Mouse (Mus musculus): ENCODE results near the gene Mical1. TPM values are rescaled to one million over a fixed set of nuclear protein-coding genes. Genes with fewer than 3 reads are reported as not detected.

Gene Mical1
- 15.6 and 43.6 TPM in 2 replicates for total RNA-seq (2017)

DNA sequence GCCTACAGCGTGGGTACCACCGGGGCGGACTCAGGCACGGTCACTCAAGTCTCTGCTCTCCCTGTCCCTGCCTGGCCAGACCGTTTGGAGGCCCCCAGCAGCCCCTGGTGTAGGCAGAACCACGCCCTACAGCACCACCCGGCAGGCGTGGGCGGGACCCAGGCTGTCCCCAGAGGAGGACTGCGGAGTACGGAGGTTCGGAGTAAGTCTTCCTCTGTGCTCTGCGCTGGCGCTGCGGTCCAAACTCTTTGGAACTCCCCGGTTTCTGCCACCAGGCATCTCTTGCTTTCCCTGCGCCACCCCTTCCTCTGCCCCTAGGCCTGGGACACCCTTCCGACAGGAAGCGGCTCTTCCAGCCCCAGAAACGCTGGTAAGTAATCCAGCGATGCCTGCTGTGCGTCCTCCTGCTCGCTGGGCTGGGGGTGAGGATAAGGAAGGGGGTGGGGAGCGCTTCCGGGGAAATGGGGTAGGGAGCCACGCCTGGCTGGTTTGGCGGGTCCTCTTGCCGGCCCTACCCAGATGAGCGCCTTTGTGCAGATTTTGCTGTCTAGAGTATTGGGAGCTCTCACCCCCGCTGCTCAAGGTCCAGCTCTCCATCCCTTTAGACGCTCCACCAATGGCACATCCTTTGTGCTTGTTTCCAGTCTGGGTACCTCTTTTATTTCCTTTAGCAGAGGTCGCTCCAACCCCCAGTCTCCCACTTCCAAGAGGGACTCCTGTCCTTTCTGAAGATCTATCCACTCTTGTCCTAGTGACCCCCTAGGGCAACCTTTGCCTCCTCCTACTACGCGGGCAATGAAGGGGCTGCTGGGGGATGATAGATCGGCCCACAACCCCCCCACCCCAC, at the start of gene Mical1:
Gene Mical1, plus strand, starts transcription at position 144 of the 847 bp plus-strand sequence.
- ATAC-seq (replicated peaks in 1 of 2; ENCODE audit: insufficient read depth in 1 of 2, low FRiP score in 2 of 2, low TSS enrichment in 1 of 2, low read depth in 1 of 2, poor library complexity in 2 of 2, severe bottlenecking in 2 of 2): peak; percentile 30 to 36; a peak in 3 of 4 replicates

DNA sequence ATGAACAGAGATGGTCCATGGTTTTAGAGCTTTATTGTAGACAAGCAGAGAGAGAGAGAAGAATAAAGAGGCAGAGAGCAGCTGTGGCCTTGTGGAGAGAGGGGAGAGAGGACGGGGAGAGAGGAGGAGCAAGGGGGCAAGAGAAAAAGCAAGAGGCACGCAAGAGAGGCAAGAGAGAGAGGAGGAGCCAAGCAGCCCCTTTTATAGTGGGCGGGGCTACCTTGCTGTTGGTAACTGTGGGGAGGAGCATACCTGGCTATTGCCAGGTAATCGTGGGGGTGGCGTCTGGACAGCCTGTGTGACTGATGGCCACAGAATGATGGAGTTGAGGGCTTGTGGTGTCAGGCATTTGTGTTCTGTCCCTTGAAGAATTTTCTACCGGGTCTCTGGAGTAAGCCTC, 49.7 kb upstream of the Mical1 start:
- no peak for ATAC-seq (replicated peaks in 1 of 2; ENCODE audit: insufficient read depth in 1 of 2, low FRiP score in 2 of 2, low TSS enrichment in 1 of 2, low read depth in 1 of 2, poor library complexity in 2 of 2, severe bottlenecking in 2 of 2)

DNA sequence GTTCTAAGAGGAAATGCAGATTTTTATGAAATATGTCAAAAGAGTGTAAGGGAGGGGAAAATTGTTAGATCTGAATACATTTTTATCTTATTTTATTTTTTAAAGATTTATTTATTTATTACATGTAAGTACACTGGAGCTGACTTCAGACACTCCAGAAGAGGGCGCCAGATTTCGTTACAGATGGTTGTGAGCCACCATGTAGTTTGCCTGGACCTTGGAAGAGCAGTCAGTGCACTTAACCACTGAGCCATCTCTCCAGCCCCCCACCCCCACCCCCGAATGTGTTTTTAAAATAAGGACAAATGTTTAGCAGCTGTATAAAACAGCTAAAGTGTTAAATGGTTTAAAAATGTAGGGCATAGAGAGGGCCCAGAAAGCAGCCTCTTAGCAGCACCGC, 41.5 kb upstream of the Mical1 start:
- ATAC-seq (replicated peaks in 1 of 2; ENCODE audit: insufficient read depth in 1 of 2, low FRiP score in 2 of 2, low TSS enrichment in 1 of 2, low read depth in 1 of 2, poor library complexity in 2 of 2, severe bottlenecking in 2 of 2): no peak

DNA sequence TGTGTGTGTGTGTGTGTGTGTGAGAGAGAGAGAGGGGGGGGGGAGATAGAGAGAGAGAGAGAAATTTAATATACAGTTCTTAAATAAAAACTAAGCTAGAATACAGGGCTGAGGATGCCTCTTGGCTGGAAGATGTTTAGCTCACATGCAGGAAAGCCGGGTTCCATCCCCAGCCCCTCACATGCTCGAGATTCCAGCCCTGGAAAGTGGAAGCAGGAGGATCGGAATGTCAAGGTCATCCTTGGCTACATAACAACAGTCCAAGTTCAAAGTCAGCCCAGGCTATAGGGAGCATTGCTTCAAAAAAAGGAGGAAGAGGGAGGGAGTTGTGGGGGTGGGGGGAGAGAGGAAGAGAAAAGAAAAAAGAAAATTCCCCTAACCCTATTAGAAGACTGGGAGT, 41.0 kb upstream of the Mical1 start:
- no peak for ATAC-seq (replicated peaks in 1 of 2; ENCODE audit: insufficient read depth in 1 of 2, low FRiP score in 2 of 2, low TSS enrichment in 1 of 2, low read depth in 1 of 2, poor library complexity in 2 of 2, severe bottlenecking in 2 of 2)

DNA sequence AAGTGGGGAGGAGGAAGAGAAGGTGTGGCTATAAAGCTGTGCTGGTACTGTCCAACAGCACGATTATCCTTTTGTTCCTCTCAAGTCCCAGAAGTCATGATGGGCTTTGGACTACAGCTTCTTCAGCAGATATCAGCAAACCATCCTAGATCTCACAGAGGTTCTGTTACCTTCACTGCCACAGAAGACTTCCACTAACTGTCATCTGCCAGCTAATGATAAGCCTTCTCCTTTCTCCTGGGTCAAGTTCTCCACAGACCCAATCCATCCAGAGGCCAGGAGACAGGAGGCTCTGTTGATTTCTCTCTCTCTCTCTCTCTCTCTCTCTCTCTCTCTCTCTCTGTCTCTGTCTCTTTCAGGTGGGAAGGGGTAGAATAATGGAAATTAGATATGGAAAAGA, 27.9 kb upstream of the Mical1 start:
- ATAC-seq (replicated peaks in 1 of 2; ENCODE audit: insufficient read depth in 1 of 2, low FRiP score in 2 of 2, low TSS enrichment in 1 of 2, low read depth in 1 of 2, poor library complexity in 2 of 2, severe bottlenecking in 2 of 2): no peak

DNA sequence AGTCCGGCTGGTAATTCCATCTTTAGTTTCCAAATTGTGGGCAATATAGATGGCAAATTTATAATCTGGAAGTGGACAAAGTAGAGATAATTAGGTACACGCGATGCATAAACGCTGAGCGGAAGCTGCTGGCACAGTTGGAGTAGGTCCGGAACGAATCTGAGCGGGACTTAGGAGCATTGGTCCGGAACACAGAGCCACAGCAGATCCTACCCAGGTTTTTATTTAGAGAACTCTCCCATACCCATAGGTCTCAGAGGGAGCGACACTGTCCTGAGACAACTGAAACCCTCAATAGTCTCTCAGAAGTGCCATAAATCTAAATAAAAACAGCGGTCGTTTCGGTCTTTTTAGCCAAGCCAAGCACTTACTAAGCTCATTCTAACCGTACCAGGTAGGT, 26.4 kb upstream of the Mical1 start:
- peak; percentile 23 to 33; a peak in 2 of 4 replicates for ATAC-seq (replicated peaks in 1 of 2; ENCODE audit: insufficient read depth in 1 of 2, low FRiP score in 2 of 2, low TSS enrichment in 1 of 2, low read depth in 1 of 2, poor library complexity in 2 of 2, severe bottlenecking in 2 of 2)

DNA sequence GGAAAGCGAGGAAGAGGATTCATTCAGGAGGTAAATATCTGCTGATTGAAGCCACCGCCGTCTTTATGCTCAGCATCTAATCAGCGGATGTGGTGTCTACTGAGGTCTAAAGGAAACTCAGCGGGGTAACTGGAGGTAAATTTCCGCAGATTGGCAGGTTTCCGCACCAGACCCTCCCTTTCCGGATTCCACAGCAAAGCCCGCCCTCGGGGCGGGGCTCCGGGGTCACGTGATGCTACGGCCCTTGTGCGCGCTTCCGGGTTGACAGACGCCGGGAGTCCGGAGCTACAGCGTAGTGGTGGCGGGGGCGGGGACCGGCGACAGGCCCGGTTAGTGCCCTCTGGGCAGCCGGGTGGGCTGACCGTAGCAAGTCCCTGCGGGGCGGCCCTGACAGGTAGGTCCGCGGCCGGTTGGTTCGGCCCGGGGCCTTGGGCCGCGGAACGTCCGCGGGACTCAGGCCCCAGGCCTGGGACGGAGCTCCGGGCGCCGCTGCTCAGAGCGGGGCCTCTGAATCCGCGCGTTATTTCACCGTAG, 25.9 kb upstream of the Mical1 start, which contains the start of gene Zbtb24:
Gene Zbtb24, plus strand, starts transcription at position 247 of the 534 bp plus-strand sequence.
- peak; percentile 87 to 97 for ATAC-seq (replicated peaks in 1 of 2; ENCODE audit: insufficient read depth in 1 of 2, low FRiP score in 2 of 2, low TSS enrichment in 1 of 2, low read depth in 1 of 2, poor library complexity in 2 of 2, severe bottlenecking in 2 of 2)

DNA sequence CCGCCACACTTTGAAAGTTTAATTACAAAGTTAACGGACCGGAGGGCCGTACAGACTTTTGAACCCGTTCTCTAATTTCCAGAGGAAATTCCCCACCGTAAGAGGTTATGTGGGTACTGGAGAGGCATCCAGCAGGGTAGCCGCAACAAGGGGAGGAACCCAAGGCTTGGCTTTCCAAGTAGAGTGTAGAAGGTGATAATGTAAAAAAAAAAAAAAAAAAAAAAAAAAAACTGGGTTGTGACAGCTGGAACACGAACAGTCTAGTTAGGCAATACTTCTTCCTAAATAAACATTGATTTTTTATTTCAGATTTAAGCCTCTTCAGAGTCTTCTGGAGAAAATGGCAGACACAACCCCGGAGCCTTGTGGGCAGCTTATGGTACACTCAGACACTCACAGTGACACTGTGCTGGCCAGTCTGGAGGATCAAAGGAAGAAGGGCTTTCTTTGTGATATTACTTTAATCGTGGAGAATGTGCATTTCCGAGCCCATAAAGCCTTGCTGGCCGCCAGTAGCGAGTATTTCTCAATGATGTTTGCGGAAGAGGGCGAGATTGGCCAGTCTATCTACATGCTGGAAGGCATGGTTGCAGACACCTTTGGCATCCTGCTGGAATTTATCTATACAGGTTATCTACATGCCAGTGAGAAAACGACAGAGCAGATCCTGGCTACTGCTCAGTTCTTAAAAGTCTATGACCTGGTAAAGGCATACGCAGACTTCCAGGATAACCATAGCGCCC, 25.2 kb upstream of the Mical1 start:
- ATAC-seq (replicated peaks in 1 of 2; ENCODE audit: insufficient read depth in 1 of 2, low FRiP score in 2 of 2, low TSS enrichment in 1 of 2, low read depth in 1 of 2, poor library complexity in 2 of 2, severe bottlenecking in 2 of 2): no peak

DNA sequence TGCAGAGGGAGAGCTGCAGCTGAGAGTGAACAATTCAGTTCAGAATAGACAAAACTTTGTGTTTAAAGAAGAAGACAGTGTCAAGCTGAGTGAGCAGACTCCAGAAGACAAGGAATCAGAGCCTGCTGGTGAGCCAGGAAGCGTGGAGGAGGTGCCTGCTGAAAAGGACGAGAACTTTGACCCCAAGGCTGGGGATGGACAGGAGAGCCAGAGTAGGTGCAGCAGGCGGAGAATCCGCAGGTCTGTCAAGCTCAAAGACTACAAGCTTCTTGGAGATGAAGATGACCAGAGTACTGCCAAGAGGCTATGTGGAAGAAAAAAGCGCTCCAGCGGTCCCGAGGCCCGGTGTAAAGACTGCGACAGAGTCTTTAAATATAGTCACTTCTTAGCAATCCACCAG, 24.5 kb upstream of the Mical1 start:
- no peak for ATAC-seq (replicated peaks in 1 of 2; ENCODE audit: insufficient read depth in 1 of 2, low FRiP score in 2 of 2, low TSS enrichment in 1 of 2, low read depth in 1 of 2, poor library complexity in 2 of 2, severe bottlenecking in 2 of 2)

DNA sequence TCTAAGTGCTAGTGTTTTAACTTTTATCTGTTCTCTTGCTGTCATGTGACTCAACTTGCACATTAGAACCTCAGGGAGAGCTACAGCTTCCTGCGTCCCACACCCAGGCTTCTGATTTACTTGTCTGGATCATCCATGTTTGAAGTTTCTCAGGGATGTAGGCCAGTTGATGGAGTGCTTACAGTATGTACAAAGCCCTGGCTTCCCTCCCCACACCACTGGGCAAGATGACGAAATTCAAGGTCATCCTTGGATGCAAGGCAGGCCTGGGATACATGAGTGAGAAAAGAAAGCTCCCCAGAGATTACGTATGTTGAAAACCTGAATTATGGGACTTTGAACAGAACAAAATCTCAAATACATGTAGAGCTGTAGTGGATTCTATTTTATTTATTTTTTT, 23.3 kb upstream of the Mical1 start:
- no peak for ATAC-seq (replicated peaks in 1 of 2; ENCODE audit: insufficient read depth in 1 of 2, low FRiP score in 2 of 2, low TSS enrichment in 1 of 2, low read depth in 1 of 2, poor library complexity in 2 of 2, severe bottlenecking in 2 of 2)

DNA sequence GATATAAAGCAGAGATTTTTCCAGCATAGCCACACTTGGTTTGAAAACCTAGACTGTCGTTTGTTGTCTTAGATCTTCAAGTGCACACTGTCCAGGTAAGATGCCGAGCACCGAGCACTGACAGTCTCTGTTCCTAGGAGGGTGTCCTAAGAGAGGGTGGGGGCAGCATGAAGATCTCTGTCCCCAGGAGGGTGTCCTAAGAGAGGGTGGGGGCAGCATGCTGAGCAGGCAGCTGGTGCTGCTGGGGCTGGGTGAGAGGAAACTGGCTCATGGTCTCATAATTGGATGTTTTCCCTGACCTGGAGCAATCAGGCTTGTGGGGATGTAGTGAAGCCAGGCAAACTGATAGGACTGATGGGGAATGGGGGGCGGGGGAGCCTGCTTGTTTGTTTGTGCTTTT, 16.1 kb upstream of the Mical1 start:
- ATAC-seq (replicated peaks in 1 of 2; ENCODE audit: insufficient read depth in 1 of 2, low FRiP score in 2 of 2, low TSS enrichment in 1 of 2, low read depth in 1 of 2, poor library complexity in 2 of 2, severe bottlenecking in 2 of 2): no peak

DNA sequence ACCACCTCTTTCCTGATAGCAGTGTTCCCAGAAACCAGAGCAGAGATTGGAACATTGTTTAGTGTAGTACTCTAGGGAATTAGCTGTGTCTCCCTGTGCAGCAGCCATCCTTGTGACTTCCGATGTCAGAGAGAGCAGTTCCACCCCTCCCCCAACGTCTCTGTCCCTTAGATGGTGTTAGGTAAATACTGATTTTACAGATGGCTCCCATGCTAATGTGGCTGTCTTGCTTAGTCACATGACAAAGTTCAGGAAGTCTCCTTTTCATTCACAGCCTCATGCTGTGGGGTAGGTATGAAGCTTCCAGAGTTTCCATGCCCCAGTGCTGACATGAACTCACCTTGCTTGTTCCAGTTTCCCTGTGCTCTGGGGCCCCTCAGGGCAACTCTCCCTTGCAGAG, 15.6 kb upstream of the Mical1 start:
- ATAC-seq (replicated peaks in 1 of 2; ENCODE audit: insufficient read depth in 1 of 2, low FRiP score in 2 of 2, low TSS enrichment in 1 of 2, low read depth in 1 of 2, poor library complexity in 2 of 2, severe bottlenecking in 2 of 2): no peak

DNA sequence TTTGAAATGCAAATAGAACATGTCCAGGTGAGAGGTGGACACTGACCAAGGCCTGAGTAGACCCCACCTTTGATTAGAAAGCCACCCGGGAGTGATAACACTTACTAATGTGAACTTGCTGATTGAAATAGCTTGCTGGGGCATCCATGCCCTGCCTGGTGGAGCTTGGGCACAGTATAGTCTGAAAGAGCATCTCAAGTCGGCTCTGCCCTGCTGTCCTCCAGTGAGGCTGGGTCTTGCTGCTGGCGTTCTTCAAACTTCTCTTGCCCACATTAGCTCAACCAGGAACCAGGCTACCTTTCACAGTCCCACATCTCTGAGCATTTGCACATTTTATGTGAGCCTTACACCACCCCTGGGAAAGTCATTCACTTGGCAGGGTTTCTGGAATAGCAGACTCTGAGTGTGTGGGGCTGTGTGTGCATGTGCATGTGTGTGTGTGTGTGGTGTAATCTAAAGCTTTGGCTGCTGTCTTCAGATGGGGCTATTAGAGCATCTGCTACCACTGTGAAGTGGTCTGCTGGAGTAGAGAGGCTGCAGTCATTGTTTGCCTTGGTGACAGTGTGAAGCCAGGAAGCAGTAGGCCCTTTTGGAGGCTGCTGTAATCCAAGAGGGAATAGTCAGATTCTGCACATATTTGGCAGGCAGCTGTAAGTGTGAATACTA, 14.9 kb upstream of the Mical1 start:
- ATAC-seq (replicated peaks in 1 of 2; ENCODE audit: insufficient read depth in 1 of 2, low FRiP score in 2 of 2, low TSS enrichment in 1 of 2, low read depth in 1 of 2, poor library complexity in 2 of 2, severe bottlenecking in 2 of 2): no peak

DNA sequence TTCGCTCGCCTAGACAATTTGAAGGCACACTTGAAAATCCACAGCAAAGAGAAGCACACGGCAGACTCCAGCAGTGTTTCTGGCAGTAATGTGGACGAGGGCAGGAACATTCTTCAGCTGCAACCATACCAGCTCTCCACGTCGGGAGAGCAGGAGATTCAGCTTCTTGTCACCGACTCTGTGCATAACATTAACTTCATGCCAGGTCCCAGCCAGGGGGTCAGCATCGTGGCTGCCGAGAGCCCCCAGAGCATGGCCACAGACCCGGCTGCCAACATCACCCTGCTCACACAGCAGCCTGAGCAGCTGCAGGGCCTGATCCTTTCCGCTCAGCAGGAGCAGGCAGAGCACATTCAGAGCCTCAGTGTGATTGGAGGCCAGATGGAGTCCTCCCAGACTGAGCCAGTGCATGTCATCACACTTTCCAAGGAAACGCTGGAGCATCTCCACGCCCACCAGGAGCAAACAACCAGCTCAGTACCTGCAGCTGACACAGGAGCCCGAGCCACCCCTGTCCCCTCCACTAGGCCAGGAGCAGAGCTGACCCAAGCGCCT, 11.6 kb upstream of the Mical1 start:
- ATAC-seq (replicated peaks in 1 of 2; ENCODE audit: insufficient read depth in 1 of 2, low FRiP score in 2 of 2, low TSS enrichment in 1 of 2, low read depth in 1 of 2, poor library complexity in 2 of 2, severe bottlenecking in 2 of 2): no peak

DNA sequence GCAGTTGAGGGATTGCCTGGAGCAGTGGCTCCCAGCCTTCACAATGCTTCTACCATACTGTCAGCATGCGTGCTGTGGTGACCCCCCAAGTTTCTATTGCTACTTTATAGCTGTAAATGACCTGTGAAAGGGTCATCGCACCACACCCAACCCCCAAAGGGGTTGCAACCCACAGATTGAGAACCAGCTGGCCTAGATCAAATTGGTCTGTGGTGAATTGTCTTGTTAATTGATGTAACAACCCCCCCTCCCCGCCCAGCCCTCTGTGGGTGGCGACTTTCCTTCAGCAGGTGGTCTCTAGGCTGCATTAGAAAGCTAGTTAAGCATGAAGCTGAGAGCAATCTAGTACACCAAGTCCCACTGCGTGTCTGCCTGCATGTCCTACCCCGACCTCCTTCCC, 8.8 kb upstream of the Mical1 start:
- no peak for ATAC-seq (replicated peaks in 1 of 2; ENCODE audit: insufficient read depth in 1 of 2, low FRiP score in 2 of 2, low TSS enrichment in 1 of 2, low read depth in 1 of 2, poor library complexity in 2 of 2, severe bottlenecking in 2 of 2)

DNA sequence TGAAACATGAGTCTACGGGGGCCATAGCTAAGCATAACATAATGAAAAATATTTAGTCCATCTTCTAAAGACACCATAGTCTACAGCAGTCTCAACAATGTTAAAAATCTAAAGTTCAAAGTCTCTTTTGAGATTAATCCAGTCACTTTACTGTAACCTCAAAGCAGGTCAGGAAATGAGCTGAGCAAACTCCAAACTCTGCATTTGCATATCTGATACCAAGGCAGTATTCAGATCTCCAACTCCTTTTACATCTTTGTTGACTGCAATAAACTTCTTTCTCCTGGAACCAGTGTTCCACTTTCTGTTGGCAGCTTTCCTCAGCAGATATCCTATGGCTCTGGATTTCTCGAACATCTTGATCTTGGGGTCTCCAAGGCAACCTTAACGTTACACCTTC, 5.4 kb upstream of the Mical1 start:
- no peak for ATAC-seq (replicated peaks in 1 of 2; ENCODE audit: insufficient read depth in 1 of 2, low FRiP score in 2 of 2, low TSS enrichment in 1 of 2, low read depth in 1 of 2, poor library complexity in 2 of 2, severe bottlenecking in 2 of 2)

DNA sequence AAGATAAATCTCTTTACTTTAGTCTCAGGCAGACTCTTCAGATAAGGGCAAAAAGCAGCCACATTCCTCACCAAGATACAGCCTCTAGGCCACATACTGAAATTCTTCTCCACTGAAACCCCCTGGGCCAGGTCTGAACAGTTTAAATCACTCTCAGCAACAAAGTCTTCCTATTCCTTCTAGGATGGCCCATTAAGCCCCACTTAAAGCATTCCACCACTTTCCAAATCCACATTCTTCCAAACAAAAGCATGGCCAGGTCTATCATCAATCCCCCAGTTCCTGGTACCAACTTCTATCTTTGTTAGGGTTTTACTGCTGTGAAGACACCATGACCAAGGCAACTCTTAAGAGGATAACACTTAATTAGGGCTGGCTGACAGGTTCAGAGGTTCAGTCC, 3.6 kb upstream of the Mical1 start:
- no peak for ATAC-seq (replicated peaks in 1 of 2; ENCODE audit: insufficient read depth in 1 of 2, low FRiP score in 2 of 2, low TSS enrichment in 1 of 2, low read depth in 1 of 2, poor library complexity in 2 of 2, severe bottlenecking in 2 of 2)
